Mouse (Mus musculus): ENCODE measurements around the gene Dgat2.
A peak's percentile ranks its signal among the peaks of the same experiment; 100 is the strongest.

Dgat2 gene

DNA sequence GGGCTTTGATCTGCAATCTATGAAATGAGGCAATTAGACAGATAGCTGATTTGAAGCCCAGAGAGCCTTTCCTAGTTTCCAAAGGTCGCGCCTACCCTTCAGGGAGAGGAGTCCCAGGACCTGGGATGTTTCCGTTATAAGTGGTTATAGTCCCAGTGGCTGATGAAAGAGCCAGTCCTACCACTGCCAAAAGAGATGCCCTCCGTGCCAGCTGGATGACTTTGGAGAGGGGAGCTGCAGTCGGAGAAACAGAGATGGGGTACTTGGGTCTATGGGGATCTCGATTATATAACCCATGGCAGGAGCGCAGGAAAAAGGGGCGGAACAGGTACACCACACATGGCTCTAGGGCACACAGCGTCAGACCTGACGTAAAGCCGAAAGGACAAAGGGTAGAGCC, 20.6 kb downstream of the Dgat2 start:
- DNase-seq (ENCODE audit: low read depth, low spot score) = no peak

GRCm38 (mm10) chr7:99161529-99161928, 21.0 kb downstream of the Dgat2 start:
- DNase-seq (ENCODE audit: low read depth, low spot score) = no peak

GRCm38 (mm10) chr7:99160995-99161394, 21.5 kb downstream of the Dgat2 start:
- DNase-seq (ENCODE audit: low read depth, low spot score) = no peak

DNA sequence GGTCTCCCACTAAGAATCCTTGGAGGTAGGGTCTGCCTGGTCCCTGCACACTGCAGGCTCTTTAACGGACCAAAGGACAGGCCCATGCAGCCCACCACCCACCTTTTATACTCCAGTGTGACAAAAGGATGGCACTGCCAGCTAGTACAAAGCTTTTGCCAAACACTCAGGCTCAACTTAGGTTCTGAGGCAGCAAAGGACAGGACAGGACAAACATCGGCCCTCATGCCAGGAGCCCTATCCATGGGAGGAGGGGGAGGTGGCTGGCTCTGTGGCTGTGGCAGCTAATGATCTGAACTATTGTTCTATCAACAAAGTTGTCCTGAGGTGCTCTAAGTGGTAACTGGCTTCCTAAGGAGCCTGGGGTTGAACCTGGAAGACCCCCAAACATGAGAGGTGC, 23.1 kb downstream of the Dgat2 start:
- no peak for DNase-seq (ENCODE audit: low read depth, low spot score)

GRCm38 (mm10) chr7:99158904-99159303, 23.6 kb downstream of the Dgat2 start:
- no peak for DNase-seq (ENCODE audit: low read depth, low spot score)

GRCm38 (mm10) chr7:99158011-99158410, 24.5 kb downstream of the Dgat2 start:
- DNase-seq (ENCODE audit: low read depth, low spot score) = no peak

DNA sequence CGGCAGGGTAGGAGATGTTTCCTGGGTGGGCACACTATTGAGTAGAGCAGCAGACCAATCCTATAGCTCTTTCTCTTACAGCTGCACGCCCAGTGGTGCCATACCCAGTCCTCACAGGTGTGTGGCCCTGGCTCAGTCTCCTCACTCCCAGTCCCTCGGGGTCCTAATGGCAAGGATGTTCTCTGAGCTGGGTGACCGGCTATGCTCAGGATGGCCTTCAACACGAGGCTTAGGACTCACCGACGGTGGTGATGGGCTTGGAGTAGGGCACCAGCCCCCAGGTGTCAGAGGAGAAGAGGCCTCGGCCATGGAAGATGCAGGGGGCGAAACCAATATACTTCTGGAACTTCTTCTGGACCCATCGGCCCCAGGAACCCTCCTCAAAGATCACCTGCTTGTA, 25.8 kb downstream of the Dgat2 start:
- DNase-seq (ENCODE audit: low read depth, low spot score) = no peak

GRCm38 (mm10) chr7:99155311-99156289, 26.9 kb downstream of the Dgat2 start:
- peak; percentile 4 for DNase-seq (ENCODE audit: low read depth, low spot score)

DNA sequence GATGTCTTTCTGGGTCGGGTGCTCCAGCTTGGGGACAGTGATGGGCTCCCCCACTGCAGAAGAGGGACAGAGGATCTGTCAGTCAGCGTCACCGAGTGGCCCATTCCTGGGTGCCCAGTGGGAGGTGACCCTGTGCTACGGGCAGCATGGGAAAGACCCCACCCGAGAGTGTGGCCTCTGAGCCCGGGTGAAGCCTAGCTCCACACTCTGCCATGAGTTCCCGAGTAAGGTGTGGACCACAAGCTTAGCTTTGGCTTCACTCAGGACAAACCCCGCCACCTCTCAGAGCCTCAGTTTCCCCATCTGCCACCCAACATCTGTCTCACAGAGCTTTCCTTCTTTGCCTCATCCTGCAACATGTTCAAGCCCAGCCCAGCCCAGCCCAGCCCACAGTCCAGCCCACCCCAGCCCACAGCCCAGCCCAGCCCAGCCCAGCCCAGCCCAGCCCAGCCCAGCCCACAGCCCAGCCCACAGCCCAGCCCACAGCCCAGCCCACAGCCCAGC, 27.8 kb downstream of the Dgat2 start:
- no peak for DNase-seq (ENCODE audit: low read depth, low spot score)

DNA sequence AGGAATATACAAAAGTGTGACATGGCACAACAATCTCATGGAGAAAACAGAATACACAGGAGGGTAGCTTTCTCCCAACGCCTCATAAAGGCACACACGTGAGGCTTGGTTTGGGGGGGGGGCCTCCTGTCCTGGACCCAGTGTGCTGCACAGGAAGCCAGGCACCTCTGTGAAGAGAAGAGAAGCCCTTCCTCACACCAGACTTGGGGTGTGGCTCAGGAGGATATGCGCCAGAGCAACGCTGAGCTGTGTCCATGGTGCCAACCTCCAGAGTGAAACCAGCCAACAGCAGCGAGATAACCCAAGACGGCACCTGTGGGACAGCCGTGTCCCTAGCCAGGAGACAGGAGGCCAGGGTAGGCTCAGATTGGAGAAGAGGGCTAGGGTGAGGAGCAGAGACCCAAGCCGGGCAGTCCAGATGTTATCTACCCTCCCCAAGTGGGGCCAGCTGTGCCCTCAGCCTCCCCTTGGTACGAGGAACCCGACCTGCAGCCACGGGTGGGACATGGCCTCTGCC, 28.8 kb downstream of the Dgat2 start:
- no peak for DNase-seq (ENCODE audit: low read depth, low spot score)

GRCm38 (mm10) chr7:99152756-99153155, 29.8 kb downstream of the Dgat2 start:
- no peak for DNase-seq (ENCODE audit: low read depth, low spot score)

GRCm38 (mm10) chr7:99151342-99151741, 31.2 kb downstream of the Dgat2 start:
- peak; percentile 67 for DNase-seq (ENCODE audit: low read depth, low spot score)

DNA sequence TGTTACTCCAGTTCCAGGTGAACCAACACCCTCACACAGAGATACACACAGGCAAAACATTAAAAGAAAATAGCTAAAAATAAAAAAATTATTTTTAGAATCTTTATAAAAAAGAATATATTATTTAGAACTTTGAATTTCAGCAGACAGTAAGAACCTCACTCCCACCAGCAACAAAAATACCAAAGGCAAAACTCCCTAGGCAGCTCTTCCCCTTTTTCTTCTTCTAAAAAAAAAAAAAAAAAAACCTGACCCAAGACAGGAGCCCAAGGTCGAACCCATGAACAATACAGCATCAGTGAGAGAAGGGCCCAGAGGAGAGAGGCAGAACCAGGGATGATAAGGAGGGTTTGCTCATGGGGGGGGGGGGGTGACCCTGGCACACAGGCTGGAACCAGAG, 33.5 kb downstream of the Dgat2 start:
- DNase-seq (ENCODE audit: low read depth, low spot score) = no peak

DNA sequence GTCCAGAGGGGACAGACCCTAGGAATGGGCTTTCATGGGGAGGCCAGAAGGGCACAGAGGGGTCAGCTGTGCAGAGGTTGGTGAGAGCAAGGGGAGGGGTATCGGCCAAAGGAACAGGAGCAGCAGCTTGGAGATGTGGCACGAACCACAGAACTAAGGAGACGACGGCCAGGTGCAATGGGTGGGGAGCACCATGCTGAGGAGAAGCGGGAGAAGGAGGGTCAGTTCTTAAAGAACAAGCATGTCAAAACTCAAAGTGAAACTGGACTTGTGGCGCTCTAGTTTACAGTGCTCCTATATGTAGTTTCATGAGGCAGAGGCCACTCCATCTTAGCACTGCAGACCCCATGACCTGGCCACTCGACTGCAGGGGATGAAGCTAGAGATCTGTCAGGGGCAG, 35.0 kb downstream of the Dgat2 start:
- no peak for DNase-seq (ENCODE audit: low read depth, low spot score)

GRCm38 (mm10) chr7:99146906-99147305, 35.6 kb downstream of the Dgat2 start:
- no peak for DNase-seq (ENCODE audit: low read depth, low spot score)

GRCm38 (mm10) chr7:99146011-99146410, 36.5 kb downstream of the Dgat2 start:
- no peak for DNase-seq (ENCODE audit: low read depth, low spot score)

DNA sequence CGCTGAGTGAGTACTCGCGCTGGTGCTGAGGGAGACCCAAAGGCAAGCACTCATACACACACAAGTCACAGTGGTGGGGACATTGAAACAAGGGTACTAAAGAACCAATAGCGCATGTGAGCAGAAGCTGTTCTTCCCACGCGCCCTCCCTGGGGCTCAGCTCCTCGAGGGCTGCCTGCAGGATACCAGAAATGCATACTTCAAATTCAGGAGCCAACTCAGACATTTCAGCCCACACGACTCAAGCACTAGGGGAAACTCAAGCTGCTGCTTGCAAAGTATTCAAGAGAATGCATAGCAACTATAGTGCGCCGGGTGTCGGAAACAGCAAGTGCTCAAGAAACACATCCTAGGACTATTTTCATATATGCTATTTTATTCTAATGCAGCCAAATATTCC, 37.9 kb downstream of the Dgat2 start:
- DNase-seq (ENCODE audit: low read depth, low spot score) = no peak

GRCm38 (mm10) chr7:99143244-99143643, 39.3 kb downstream of the Dgat2 start:
- DNase-seq (ENCODE audit: low read depth, low spot score) = no peak

GRCm38 (mm10) chr7:99141919-99142606, 40.5 kb downstream of the Dgat2 start:
- DNase-seq (ENCODE audit: low read depth, low spot score) = no peak

- DNase-seq (ENCODE audit: low read depth, low spot score) = peak; percentile 100
These were observed 41.3 kb downstream of the Dgat2 start, which contains the start of gene Uvrag for GRCm38 (mm10) chr7:99140984-99141918. TSS of gene Uvrag (minus strand) at chr7:99141141.

DNA sequence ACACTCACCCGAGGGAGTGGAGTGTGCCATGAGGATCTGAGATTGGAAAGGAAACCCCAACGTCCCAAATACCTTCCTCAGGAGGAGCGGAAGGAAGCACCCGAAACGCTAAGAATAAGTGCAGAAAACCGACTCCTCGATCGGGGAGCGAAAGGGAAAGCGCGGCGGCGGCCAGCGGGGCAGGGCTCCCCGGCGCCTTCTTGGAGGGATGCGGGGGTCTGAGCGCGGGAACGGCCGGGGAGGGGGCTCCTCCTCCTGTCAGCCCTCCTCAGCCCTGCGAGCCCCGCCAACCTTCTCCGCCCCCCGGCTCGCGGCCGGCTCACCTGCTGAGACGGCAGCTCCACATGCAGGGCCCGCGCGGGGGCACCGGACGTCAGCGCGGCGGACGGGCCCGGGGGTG, 42.0 kb downstream of the Dgat2 start:
- no peak for DNase-seq (ENCODE audit: low read depth, low spot score)
